Mouse (Mus musculus) forebrain, postnatal 0 days (tissue): ENCODE results near the gene Dock3. TPM values are rescaled to one million over a fixed set of nuclear protein-coding genes. Genes with fewer than 3 reads are reported as not detected.
"Not testable (repeated sequence)": the region's sequence is repeated elsewhere in the genome, so short reads cannot be mapped to it uniquely, and the experiment has no call there.

Experiments
- ATAC-seq: fragments of 200-750 bp; cut with Nextera tagmentation; 2 replicates; pipeline ENCODE4 v1.8.0; 2017; ENCODE audit warnings: mild to moderate bottlenecking, moderate library complexity
- DNase-seq: peaks from one replicate; pipeline ENCODE4 v3.0.0-alpha.2; 2015
- H3K27ac ChIP-seq: fragments of 300-500 bp; sonication (generic); 2 replicates; pipeline ENCODE4 v1.5.1; 2014; ENCODE audit warnings: low read depth, mild to moderate bottlenecking, antibody characterized with exemption, low read length, moderate library complexity, mixed read lengths
- H3K27me3 ChIP-seq: fragments of 300-500 bp; sonication (generic); 2 replicates; pipeline ENCODE4 v1.6.1; 2014; ENCODE audit warnings: mild to moderate bottlenecking, low read length, mixed read lengths; ENCODE audit not compliant: insufficient read depth
- H3K36me3 ChIP-seq: fragments of 300-500 bp; sonication (generic); 2 replicates; pipeline ENCODE4 v1.6.1; 2014; ENCODE audit warnings: mild to moderate bottlenecking, moderate library complexity; ENCODE audit not compliant: insufficient read depth
- H3K4me1 ChIP-seq: fragments of 300-500 bp; sonication (generic); 2 replicates; pipeline ENCODE4 v1.6.1; 2014; ENCODE audit warnings: antibody characterized with exemption; ENCODE audit not compliant: insufficient read depth
- H3K4me2 ChIP-seq: fragments of 300-500 bp; sonication (generic); 2 replicates; pipeline ENCODE4 v1.6.1; 2014; ENCODE audit warnings: low read depth, mild to moderate bottlenecking, moderate library complexity
- H3K4me3 ChIP-seq: fragments of 300-500 bp; sonication (generic); 2 replicates; pipeline ENCODE4 v1.5.1; 2014; ENCODE audit warnings: low read depth, low read length, mixed read lengths
- H3K9ac ChIP-seq: fragments of 300-500 bp; sonication (generic); 2 replicates; pipeline ENCODE4 v1.6.1; 2014; ENCODE audit warnings: mild to moderate bottlenecking
- H3K9me3 ChIP-seq: fragments of 300-500 bp; sonication (generic); 2 replicates; pipeline ENCODE4 v1.6.1; 2016; ENCODE audit warnings: low read length
- CTCF ChIP-seq: sonication (generic); IDR thresholded peaks from 2 replicates; pipeline ENCODE4 v1.5.1; 2016; ENCODE audit warnings: antibody characterized with exemption, control low read depth, low read depth
- WGBS: fragments of 180-500 bp; shearing (Covaris S2); extraction: QIAGEN DNeasy Blood & Tissue Kit; methylation state at CpG from one replicate; pipeline ENCODE4 v1.1.7; 2014; 5-methylcytosine and 5-hydroxymethylcytosine counted together
- polyA plus RNA-seq: library from polyadenylated mRNA; unstranded; fragments of >200 nt; fragmentation: Nextera tagmentation; extraction: Ambion mirVana; gene quantifications from 2 replicates; pipeline ENCODE4 v1.2.1, GENCODE M21; 2015
- total RNA-seq: library from RNA; depleted of rRNA; stranded (reverse); fragments of >200 nt; gene quantifications from 2 replicates; pipeline ENCODE4 v1.2.3, GENCODE M21; 2014

The Dock3 gene
- total and polyA plus RNA-seq, 2 experiments from 2014 or later, result 21.3 to 53.7 TPM

- H3K36me3 ChIP-seq, result no peaks in the 10 kb centered on the region
- WGBS, result 81% methylated on average over 4 of the region's 4 CpGs
- ATAC-seq, result no peak
Measured at GRCm38 (mm10) chr9:107245311-107245710, 13.6 kb upstream of the Dock3 start.

GRCm38 (mm10) chr9:107236151-107236550 lies 4.4 kb upstream of the Dock3 start:
- no peaks in the 10 kb centered on the region for H3K36me3 ChIP-seq
- no peaks in the 10 kb centered on the region for H3K9me3 ChIP-seq
- H3K4me1 ChIP-seq, result peaks cover 3% of the 10 kb centered on the region; the same call in 1 of the 2 replicates
- WGBS, result 52% methylated on average over 5 of the region's 5 CpGs
- H3K27me3 ChIP-seq, result peaks cover 10% of the 10 kb centered on the region
- no peak for DNase-seq
- H3K27ac ChIP-seq, result no peak overlapping the region
- H3K9ac ChIP-seq, result no peak overlapping the region
- ATAC-seq, result no peak
- no peak overlapping the region for H3K4me3 ChIP-seq
- H3K4me2 ChIP-seq, result no peak overlapping the region
- no peak for TF ChIP-seq CTCF

More at GRCm38 (mm10) chr9:107245311-107245710, 13.6 kb upstream of the Dock3 start:
- Histone ChIP-seq H3K27ac (no peak overlapping the region), H3K9me3 (no peaks in the 10 kb centered on the region), H3K4me2 (no peak overlapping the region), H3K4me1 (peaks cover 4% of the 10 kb centered on the region; the same call in 1 of the 2 replicates), H3K27me3 (no peaks in the 10 kb centered on the region), H3K9ac (no peak overlapping the region), H3K4me3 (no peak overlapping the region)
- TF ChIP-seq CTCF, result no peak
- DNase-seq, result no peak

GRCm38 (mm10) chr9:107235261-107235660 lies 3.6 kb upstream of the Dock3 start:
- no peak for ATAC-seq
- no peak for TF ChIP-seq CTCF
- no peak overlapping the region for H3K4me3 ChIP-seq
- H3K9ac ChIP-seq, result no peak overlapping the region
- H3K9me3 ChIP-seq, result no peaks in the 10 kb centered on the region
- DNase-seq, result peak; percentile 27
- peaks cover 3% of the 10 kb centered on the region; the same call in 1 of the 2 replicates for H3K4me1 ChIP-seq
- WGBS, result 53% methylated on average over 5 of the region's 5 CpGs
- no peaks in the 10 kb centered on the region for H3K36me3 ChIP-seq
- H3K27me3 ChIP-seq, result peaks cover 10% of the 10 kb centered on the region
- no peak overlapping the region for H3K27ac ChIP-seq
- H3K4me2 ChIP-seq, result peak overlapping the region; percentile 10; the same call in 1 of the 2 replicates

- 25% methylated on average over 9 of the region's 9 CpGs for WGBS
- Histone ChIP-seq H3K9me3 (no peaks in the 10 kb centered on the region), H3K4me3 (peak overlapping the region; percentile 96), H3K4me2 (peak overlapping the region; percentile 73), H3K36me3 (no peaks in the 10 kb centered on the region), H3K4me1 (peaks cover 8% of the 10 kb centered on the region; the same call in 1 of the 2 replicates), H3K27me3 (peaks cover 10% of the 10 kb centered on the region), H3K9ac (peak overlapping the region; percentile 97), H3K27ac (peak overlapping the region; percentile 92)
- no peak for DNase-seq
- peak; percentile 3; the same call in 1 of the 2 replicates for ATAC-seq
- no peak for TF ChIP-seq CTCF
Measured at GRCm38 (mm10) chr9:107232140-107232539, 431 bp upstream of the Dock3 start.

GRCm38 (mm10) chr9:107230991-107231538 lies 644 bp downstream of the Dock3 start:
- peaks cover 8% of the 10 kb centered on the region; the same call in 1 of the 2 replicates for H3K4me1 ChIP-seq
- H3K27me3 ChIP-seq, result peaks cover 10% of the 10 kb centered on the region
- peak overlapping the region; percentile 92 for H3K27ac ChIP-seq
- under 1% methylated on average over 47 of the region's 50 CpGs for WGBS
- peak overlapping the region; percentile 96 for H3K4me3 ChIP-seq
- peak; percentile 76 for DNase-seq
- TF ChIP-seq CTCF, result peak; percentile 43; the same call in 1 of the 2 replicates
- H3K9ac ChIP-seq, result peak overlapping the region; percentile 97
- no peaks in the 10 kb centered on the region for H3K36me3 ChIP-seq
- H3K9me3 ChIP-seq, result no peaks in the 10 kb centered on the region
- peak; percentile 88 for ATAC-seq
- H3K4me2 ChIP-seq, result peak overlapping the region; percentile 73

GRCm38 (mm10) chr9:107224597-107224996 lies 7.1 kb downstream of the Dock3 start:
- H3K27me3 ChIP-seq, result no peaks in the 10 kb centered on the region
- no peak for ATAC-seq
- no peaks in the 10 kb centered on the region for H3K9me3 ChIP-seq
- no peaks in the 10 kb centered on the region for H3K4me1 ChIP-seq
- TF ChIP-seq CTCF, result no peak
- DNase-seq, result no peak
- WGBS, result 86% methylated on average over 1 of the region's 1 CpGs
- no peaks in the 10 kb centered on the region for H3K36me3 ChIP-seq
- no peak overlapping the region for H3K4me3 ChIP-seq
- H3K27ac ChIP-seq, result no peak overlapping the region
- no peak overlapping the region for H3K4me2 ChIP-seq
- no peak overlapping the region for H3K9ac ChIP-seq

GRCm38 (mm10) chr9:107174831-107175230 lies 56.9 kb downstream of the Dock3 start:
- not testable (repeated sequence) for H3K9me3 ChIP-seq, H3K4me2 ChIP-seq, DNase-seq, H3K4me3 ChIP-seq, H3K4me1 ChIP-seq, H3K27me3 ChIP-seq, H3K9ac ChIP-seq, H3K27ac ChIP-seq, H3K36me3 ChIP-seq, ATAC-seq
- WGBS, result 80% methylated on average over 1 of the region's 1 CpGs
